Mouse (Mus musculus): ENCODE measurements around the gene Gfy.

Gene Gfy

DNA sequence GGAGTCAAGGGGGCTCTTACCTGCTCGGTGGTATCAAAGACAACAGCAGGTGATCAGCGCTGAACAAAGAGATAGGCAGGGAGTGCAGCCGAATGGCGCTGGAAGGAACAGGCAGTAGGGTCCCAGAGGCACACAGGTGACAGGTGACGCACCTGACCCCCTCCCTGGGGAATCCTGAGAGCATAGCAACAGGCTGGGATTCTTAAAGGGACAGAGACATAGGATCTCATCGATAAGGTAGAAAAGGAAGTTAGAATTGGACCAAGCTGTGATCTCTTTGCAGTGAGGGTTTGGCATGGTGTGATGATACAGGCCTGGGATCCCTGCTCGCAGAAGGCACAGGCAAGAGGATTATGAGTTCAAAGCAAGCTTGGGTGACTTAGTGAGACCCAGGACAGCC, at the start of gene Gfy:
Gfy (minus strand) TSS at position 101 of the 400 bp plus-strand sequence.
- no peak for DNase-seq

- DNase-seq, result no peak
Measured at GRCm38 (mm10) chr7:45229046-45229445, 49.7 kb upstream of the Gfy start.

- no peak for DNase-seq
Measured at GRCm38 (mm10) chr7:45228548-45228947, 49.2 kb upstream of the Gfy start.

GRCm38 (mm10) chr7:45226421-45226820, 47.1 kb upstream of the Gfy start:
- DNase-seq, result no peak

GRCm38 (mm10) chr7:45224826-45225225, 45.5 kb upstream of the Gfy start:
- no peak for DNase-seq

GRCm38 (mm10) chr7:45221680-45222079, 42.3 kb upstream of the Gfy start:
- DNase-seq, result no peak

- DNase-seq, result peak; percentile 86 to 90
Measured at GRCm38 (mm10) chr7:45216442-45217183, 37.2 kb upstream of the Gfy start.

- peak; percentile 73 to 80 for DNase-seq
Measured at GRCm38 (mm10) chr7:45215673-45216441, 36.5 kb upstream of the Gfy start, which contains the start of gene Tead2. Gene Tead2 (plus strand): TSS chr7:45215753.

DNA sequence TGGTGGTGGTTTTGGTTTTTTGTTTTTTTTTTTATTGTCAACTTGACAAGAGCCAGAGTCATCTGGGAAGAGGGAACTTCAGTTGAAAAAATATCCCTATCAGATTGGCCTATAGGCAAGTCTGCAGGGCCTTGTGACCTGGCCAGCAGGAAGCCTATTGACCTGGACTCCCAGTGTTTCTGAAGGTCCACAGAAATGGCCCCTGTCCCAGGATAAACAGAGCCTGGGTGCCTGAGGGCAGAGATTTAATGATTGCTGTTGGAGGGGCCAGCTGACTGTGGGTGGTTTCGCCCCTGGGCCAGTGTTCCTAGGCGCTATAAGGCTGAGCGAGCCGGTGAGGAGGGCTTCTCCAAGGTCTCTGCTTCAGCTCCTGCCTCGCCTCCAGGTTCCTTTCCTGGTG, 34.3 kb upstream of the Gfy start:
- no peak for DNase-seq

DNA sequence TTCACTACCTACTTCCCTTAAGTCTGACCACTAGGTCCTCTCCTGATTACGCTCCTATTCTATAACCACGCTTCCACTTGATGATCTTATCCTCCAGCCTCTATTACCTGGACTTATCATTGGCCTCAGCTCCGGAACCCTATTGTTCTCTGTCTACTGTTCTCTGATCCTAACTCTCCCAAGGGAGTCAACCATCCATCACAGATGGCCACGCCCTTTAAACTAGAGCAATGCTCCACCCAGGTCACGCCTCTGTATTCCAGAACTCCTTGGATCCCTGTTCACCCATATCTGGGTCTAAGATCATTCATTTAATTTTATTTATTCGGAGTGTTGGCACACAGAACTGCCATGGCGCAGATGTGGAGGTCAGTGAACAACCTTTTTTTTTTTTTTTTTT, 33.0 kb upstream of the Gfy start:
- DNase-seq, result no peak

- DNase-seq, result no peak
Measured at GRCm38 (mm10) chr7:45211851-45212251, 32.5 kb upstream of the Gfy start, which contains the start of gene Dkkl1. Gene Dkkl1 (minus strand): TSS chr7:45212147.

DNA sequence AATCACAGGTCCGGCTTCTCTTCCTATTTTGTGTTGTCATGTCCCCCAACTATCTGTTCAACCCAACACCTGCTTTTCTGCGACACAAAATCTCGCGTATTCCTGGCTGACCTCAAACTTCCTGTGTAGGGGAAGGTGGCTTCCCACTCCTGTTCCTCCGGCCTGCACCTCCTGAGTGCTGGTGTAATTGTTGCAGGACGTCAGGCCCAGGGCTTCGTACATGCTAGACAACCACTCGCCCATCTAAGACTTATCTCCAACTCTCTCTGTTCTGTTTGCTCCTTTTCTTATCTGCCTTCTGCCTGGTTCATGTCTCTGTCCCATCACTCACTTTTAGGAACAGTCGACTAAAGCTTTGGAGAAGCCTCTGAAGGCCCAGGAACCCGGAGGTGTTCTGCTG, 31.7 kb upstream of the Gfy start:
- no peak for DNase-seq

- DNase-seq, result no peak
Measured at GRCm38 (mm10) chr7:45208260-45208659, 28.9 kb upstream of the Gfy start.

DNA sequence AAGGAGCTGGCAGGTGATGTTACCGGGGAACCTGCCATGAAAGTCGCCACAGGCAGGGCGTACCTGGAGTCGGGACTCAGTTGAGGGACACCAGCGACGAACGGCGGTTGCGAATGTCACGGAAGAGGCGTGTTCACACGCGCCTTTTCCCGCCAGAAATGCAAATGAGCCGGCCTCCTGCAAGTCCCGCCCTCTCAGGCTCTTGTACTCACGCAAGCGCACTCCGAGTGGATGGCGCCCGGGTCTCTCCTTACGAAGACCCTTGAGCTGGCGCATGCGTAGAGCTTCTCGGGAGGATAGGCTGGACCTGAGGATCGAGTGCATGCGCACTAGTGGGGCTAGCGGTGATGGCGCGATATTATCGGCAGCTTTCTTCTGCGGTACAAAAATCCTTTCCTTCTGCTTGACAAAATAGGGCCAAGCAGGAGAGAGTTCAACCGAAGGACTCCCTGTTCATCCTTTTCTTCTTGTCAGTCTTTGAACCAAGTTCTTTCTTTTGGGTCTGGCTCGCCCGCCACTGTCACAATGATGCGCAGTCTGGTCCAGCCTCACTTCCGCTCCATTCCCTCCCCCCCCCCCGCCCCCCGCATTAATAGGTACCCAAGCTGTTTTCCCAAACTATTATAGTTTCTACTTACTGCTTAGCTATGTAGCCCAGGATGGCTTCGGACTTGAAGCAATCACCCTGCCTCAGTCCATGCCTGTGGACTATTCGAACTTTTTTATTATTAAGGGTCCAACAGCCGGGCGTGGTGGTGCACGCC, 25.2 kb upstream of the Gfy start, which contains the start of gene Ccdc155:
Ccdc155 (minus strand) TSS at position 513 of the 764 bp plus-strand sequence.
- DNase-seq, result peak; percentile 94 to 95

DNA sequence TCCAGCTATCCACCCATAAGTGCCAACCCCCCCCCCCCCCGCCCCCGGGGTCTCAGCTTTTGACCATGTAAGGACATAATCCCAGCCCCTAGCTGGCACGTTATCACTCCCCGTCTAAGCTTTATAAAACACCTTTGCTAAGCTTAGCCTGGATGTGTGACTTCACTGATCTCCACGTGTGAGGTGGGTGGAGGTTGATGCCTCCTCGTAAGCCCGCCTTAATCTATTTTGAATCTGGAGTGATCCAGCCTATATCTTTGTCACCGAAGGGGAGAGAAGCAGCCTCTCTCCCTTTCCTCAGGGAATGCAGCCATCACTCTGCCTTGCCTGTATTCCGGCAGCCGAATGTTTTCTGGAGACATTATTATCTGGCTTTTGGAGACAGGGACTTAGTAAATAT, 23.3 kb upstream of the Gfy start:
- DNase-seq, result no peak

DNA sequence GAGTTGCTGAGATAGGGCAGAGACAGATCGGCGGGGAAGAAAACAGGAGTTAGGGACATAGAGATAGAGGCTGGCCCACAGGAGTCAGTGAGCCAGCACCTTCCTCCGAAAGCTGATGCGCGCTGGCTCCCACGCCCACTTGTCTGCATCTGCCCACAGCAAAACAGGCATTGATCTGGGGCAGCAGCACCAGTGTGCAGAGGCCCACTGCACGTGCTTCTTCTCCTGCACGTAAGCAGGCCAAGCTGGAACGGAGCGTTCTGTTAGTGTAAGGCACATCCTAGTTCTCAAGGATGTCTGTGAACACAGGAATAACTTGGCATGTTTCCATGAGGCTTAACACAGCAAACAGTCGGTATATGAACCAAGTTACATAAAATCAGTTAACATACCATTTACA, 19.6 kb upstream of the Gfy start:
- no peak for DNase-seq

DNA sequence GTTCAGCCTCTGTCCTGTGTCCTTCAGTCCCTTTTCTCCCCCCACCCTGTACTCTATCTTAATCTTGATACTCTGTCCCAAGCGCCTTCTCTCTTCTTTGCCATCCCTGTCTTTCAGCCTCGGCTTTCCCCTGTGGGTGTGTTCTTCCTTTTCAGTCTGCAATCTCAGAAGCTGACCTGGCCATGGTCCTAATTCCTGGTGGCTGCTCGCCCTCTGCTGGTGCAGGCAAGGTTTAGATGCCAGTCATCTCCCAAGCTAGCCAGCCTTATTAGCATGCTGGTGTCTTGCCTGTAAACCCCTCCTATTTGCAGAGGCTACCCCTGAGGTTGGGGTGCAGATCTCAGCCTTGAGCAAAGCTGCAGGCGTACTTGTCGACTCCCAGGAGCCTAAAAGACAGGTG, 19.1 kb upstream of the Gfy start:
- DNase-seq, result peak; percentile 77 to 80

- DNase-seq, result no peak
Measured at GRCm38 (mm10) chr7:45196994-45197393, 17.6 kb upstream of the Gfy start.

- DNase-seq, result no peak
Measured at GRCm38 (mm10) chr7:45196176-45196535, 16.8 kb upstream of the Gfy start.

DNA sequence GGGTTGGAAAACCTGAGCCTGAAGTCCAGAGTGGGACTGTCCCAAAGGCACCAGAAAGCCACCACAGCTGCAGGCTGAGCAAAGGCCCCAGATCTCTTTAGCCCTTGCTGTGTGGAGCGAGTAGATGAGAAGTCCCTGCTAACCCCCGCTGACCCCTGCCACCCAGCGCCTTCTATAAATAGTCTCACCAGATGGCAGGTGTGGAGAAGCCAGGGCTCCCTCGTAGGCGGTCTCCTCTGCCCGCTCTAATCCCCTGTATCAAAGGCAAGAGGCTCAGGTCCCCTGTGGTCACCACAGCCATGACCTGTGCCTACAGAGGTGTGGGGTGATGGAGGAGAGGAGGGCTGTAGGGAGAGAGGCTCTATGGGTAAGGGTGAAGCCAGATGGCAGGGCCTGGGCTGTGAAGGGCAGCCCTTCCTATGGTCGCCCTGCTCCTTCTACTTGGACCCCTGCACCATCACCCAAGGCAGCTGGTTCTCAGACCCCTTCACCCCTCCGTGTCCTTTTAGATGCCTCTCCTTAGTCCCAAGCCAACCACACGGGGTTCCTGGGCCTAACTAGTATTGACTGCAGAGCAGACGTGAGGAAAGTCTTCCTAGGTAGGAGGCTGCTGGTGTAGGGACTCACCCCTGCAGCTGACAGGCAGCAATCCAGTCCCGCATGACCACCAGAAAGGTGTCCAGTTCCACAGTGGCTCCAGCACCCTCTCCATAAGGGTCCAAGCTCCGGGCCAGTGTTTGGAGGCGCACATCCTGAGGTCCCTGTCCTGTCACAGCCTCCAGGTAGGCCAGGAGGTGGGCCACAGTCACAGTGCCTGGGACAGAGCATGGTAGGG, 16.2 kb upstream of the Gfy start:
- no peak for DNase-seq

DNA sequence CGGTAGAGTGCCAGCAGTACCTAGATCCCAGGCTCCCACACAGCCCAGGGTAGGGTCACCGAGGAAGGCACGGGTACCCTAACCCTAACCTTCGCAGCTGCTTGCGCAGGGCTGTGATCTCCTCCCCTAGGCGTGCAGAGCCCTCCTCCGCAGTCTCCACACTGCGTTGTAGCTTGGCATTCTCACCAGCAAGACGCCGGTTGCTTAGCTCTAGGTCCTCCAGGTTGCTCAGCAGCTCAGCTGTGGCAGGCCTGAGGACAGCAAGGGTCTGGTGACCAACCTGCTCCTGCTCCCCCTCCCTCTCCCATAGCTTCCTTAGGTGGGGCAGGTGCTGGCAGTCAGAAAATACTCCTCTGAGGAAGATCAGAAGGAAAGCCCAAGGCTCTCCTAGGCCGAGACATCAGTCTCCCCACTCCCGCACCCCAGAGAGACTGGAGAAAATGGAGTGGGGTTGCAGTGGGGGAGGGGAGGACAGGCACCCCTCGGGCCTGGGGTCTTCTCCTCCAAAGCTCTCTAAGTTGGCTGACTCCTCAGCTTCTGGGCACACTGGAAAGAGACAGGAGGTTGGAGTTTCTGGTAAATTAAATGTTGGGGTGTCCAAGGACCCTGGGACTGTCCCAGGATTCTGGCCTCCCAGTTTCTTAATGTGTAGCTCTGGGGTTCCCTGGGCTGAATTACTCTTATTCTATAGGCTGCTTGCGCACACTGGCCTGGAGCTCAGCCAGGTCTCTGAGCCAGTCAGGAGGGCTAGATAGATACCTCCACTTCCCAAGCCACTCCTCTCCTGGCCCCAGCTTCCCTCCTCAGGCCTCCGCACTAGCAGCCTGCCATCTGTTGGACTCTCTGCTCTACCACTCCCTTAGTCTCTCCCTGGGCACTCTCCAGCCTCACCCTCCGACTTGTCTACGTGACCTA, 14.8 kb upstream of the Gfy start:
- DNase-seq, result no peak
